Mouse (Mus musculus): Measurements from ENCODE around the gene Cyb561d2. TPM values are rescaled to one million over a fixed set of nuclear protein-coding genes. Genes with fewer than 3 reads are reported as not detected.

Gene Cyb561d2
- polyA plus RNA-seq, 1 experiment from 2014 or later, result 22.9 TPM

- Histone ChIP-seq H3K9me3 (ENCODE audit: low read depth, low read length) (no peaks in the 10 kb centered on the region), H3K9ac (peak overlapping the region; percentile 69), H3K4me3 (ENCODE audit: low read depth, low read length) (peak overlapping the region; percentile 68), H3K4me1 (ENCODE audit: insufficient read depth) (peaks cover 30% of the 10 kb centered on the region), H3K27me3 (ENCODE audit: insufficient read depth, low read length) (no peaks in the 10 kb centered on the region), H3K36me3 (ENCODE audit: insufficient read depth) (peaks cover 26% of the 10 kb centered on the region), H3K27ac (ENCODE audit: low read depth) (peak overlapping the region; percentile 98), H3K4me2 (peak overlapping the region; percentile 97)
- peak; percentile 46 for ATAC-seq (ENCODE audit: insufficient read depth)
- no peak for DNase-seq
- 5% methylated on average over 37 of the region's 37 CpGs for WGBS
- TF ChIP-seq CTCF (IDR thresholded peaks at IDR 0.05; ENCODE audit: low read depth), result no peak
These were observed 11.7 kb upstream of the Cyb561d2 start for GRCm38 (mm10) chr9:107553541-107554318.

DNA sequence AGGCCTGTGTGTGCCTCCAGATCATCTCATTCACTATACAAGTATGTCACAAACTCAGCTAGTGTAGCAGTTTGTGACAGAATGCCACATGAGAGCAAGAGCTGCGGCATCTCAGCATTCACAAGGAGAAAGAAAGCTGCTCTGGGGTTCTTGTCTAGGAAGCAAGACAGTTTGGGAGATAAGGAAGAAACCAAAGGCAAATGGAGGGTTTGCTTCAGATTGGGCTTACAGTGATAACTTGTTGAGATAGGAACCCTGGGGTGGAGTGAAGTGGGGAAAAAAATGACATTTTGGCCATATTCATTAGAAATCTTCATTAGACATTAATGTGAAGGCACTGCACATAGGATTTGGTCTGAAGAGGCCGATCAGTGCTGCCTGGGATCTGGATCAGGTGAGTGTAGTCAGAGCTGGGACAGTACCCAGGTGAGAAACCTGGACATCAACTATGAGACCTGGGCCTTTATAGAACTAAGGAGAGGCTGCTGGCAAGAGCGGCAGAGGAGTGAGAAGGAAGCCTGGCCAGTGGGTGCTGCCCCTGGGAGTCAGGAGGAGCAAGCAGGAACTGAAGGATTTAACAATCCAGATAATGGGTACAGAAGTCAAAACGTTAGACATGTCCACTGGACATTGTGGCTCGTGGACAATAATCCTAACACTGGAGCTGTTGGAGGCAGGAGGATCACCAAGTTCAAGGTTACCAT is 10.8 kb upstream of the Cyb561d2 start:
- Histone ChIP-seq H3K4me2 (peak overlapping the region; percentile 97), H3K36me3 (ENCODE audit: insufficient read depth) (peaks cover 17% of the 10 kb centered on the region), H3K4me1 (ENCODE audit: insufficient read depth) (peaks cover 30% of the 10 kb centered on the region), H3K9me3 (ENCODE audit: low read depth, low read length) (no peaks in the 10 kb centered on the region), H3K27ac (ENCODE audit: low read depth) (peak overlapping the region; percentile 26; the same call in 1 of the 2 replicates), H3K4me3 (ENCODE audit: low read depth, low read length) (peak overlapping the region; percentile 68), H3K9ac (peak overlapping the region; percentile 75), H3K27me3 (ENCODE audit: insufficient read depth, low read length) (no peaks in the 10 kb centered on the region)
- DNase-seq (no peak), ATAC-seq (ENCODE audit: insufficient read depth) (no peak)
- WGBS, result 72% methylated on average over 5 of the region's 5 CpGs
- TF ChIP-seq CTCF (IDR thresholded peaks at IDR 0.05; ENCODE audit: low read depth), result no peak

DNA sequence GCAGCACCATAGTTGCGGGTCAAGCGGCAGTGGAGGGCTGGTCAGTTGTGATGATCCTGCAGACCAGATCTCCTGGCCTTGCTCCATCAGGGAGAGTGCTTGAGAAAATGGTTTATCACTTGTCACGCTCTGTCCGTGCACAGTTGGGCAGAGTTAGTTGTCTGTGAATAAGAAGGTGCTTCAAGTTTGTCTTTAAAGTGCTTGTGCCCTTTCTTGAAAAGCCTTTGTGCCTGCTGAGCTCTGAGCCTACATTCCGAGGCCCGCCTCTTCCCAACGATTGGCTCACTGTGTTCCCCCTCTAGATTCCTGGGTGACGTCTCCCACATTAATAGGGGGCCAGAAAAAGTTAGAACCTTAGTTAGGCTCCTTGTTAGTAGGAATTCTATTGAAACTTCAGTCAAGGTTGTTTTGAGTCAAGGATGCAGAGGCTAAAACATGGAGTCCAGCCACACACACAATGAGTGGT is 9.9 kb upstream of the Cyb561d2 start:
- H3K4me2 ChIP-seq, result peak overlapping the region; percentile 97
- peak overlapping the region; percentile 82 for H3K27ac ChIP-seq (ENCODE audit: low read depth)
- H3K27me3 ChIP-seq (ENCODE audit: insufficient read depth, low read length), result no peaks in the 10 kb centered on the region
- H3K36me3 ChIP-seq (ENCODE audit: insufficient read depth), result peaks cover 8% of the 10 kb centered on the region; the same call in 1 of the 2 replicates
- peak overlapping the region; percentile 60 for H3K4me3 ChIP-seq (ENCODE audit: low read depth, low read length)
- peak; percentile 71 for DNase-seq
- H3K9ac ChIP-seq, result peak overlapping the region; percentile 75
- peaks cover 35% of the 10 kb centered on the region for H3K4me1 ChIP-seq (ENCODE audit: insufficient read depth)
- ATAC-seq (ENCODE audit: insufficient read depth), result no peak
- H3K9me3 ChIP-seq (ENCODE audit: low read depth, low read length), result no peaks in the 10 kb centered on the region
- WGBS, result 4% methylated on average over 8 of the region's 8 CpGs
- no peak for TF ChIP-seq CTCF (IDR thresholded peaks at IDR 0.05; ENCODE audit: low read depth)

DNA sequence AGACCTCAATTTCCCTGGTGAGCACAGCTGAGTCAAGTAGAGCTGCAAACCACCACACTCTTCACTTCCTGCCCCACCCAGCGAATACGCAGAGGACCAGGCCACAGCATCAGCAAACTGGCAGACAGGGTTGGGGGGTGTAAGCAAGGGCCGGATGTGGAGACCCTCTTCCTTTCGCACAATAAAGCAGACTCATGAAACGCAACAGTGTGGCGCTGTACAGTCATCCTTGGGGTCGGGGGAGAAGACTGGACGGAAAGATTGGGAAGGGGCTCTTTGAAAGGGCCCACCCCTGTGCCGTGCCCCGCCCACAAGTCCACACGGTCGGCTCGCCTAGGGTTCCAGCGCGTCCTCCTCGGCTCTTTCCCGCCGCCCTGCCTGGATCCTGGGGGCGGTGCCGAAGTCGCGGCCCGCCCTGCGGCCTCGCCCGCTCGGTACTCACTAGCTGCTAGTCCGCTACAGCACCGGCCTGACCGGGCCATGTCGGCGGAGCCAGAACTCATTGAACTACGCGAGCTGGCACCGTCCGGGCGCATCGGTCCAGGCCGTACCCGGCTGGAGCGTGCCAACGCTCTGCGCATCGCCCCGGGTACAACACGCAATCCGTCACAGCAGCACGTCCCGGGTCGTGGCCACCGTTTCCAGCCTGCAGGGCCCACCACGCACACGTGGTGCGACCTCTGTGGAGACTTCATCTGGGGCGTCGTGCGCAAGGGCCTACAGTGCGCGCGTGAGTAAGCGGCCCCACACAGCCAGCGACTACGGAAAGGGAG is 9.3 kb upstream of the Cyb561d2 start, which contains the start of gene Rassf1:
Gene Rassf1 (plus strand): TSS at position 439 of the 773 bp plus-strand sequence.
- peak; percentile 89 for DNase-seq
- Histone ChIP-seq H3K4me1 (ENCODE audit: insufficient read depth) (peaks cover 32% of the 10 kb centered on the region), H3K4me2 (peak within 1 kb of the TSS; percentile 97), H3K4me3 (ENCODE audit: low read depth, low read length) (peak within 1 kb of the TSS; percentile 60), H3K9me3 (ENCODE audit: low read depth, low read length) (no peaks in the 10 kb centered on the region), H3K27me3 (ENCODE audit: insufficient read depth, low read length) (no peaks in the 10 kb centered on the region), H3K9ac (peak within 1 kb of the TSS; percentile 75), H3K27ac (ENCODE audit: low read depth) (peak within 1 kb of the TSS; percentile 82), H3K36me3 (ENCODE audit: insufficient read depth) (0 out of 2 replicates have a peak, but pooled peaks cover 2% of the 10 kb centered on the region)
- no peak for TF ChIP-seq CTCF (IDR thresholded peaks at IDR 0.05; ENCODE audit: low read depth)
- WGBS, result under 1% methylated on average over 63 of the region's 63 CpGs
- peak; percentile 48 for ATAC-seq (ENCODE audit: insufficient read depth)

DNA sequence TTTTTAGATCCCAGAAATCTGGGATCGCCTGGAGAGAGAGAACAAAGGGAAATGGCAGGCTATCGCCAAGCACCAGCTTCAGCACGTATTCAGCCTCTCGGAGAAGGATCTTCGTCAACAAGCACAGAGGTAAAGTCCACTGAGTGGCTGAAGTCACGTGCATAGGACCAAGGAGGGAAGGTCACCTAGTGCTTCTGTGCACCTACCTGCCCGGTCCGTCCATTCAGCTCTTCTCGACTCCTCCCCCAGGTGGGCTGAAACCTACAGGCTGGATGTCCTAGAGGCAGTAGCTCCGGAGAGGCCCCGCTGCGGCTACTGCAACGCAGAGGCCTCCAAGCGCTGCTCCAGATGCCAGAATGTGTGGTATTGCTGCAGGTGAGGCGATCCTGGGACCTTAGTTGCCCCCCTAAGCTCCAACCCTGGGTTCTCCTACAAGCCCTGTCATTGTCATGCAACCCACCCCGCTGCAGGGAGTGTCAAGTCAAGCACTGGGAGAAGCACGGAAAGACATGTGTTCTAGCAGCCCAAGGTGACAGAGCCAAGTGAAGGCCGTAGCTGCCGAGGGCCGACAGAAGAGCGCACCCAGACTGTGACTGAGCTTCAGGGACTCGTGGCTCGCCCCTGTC is 8.6 kb upstream of the Cyb561d2 start:
- Histone ChIP-seq H3K9me3 (ENCODE audit: low read depth, low read length) (no peaks in the 10 kb centered on the region), H3K27ac (ENCODE audit: low read depth) (no peak overlapping the region; the same call in 1 of the 2 replicates), H3K27me3 (ENCODE audit: insufficient read depth, low read length) (no peaks in the 10 kb centered on the region), H3K36me3 (ENCODE audit: insufficient read depth) (0 out of 2 replicates have a peak, but pooled peaks cover 3% of the 10 kb centered on the region), H3K4me3 (ENCODE audit: low read depth, low read length) (peak overlapping the region; percentile 60), H3K9ac (peak overlapping the region; percentile 75), H3K4me2 (peak overlapping the region; percentile 97), H3K4me1 (ENCODE audit: insufficient read depth) (peaks cover 29% of the 10 kb centered on the region)
- TF ChIP-seq CTCF (IDR thresholded peaks at IDR 0.05; ENCODE audit: low read depth), result no peak
- ATAC-seq (ENCODE audit: insufficient read depth) (no peak), DNase-seq (no peak)
- WGBS, result 30% methylated on average over 23 of the region's 23 CpGs
